Mouse (Mus musculus): ENCODE measurements around the gene Gm49320. TPM values are rescaled to one million over a fixed set of nuclear protein-coding genes. Genes with fewer than 3 reads are reported as not detected.

Gene Gm49320
- 1 to 10 TPM; 1.0 to 7.5 (median 3.6) TPM for total RNA-seq (2022)

- peak; percentile 100 for DNase-seq
Measured at GRCm38 (mm10) chr8:4238434-4239192, at the start of gene Gm49320, which contains the start of gene Map2k7. TSS of gene Gm49320 (plus strand) at chr8:4238865. TSS of gene Map2k7 (plus strand) at chr8:4238740.

- DNase-seq: no peak
Measured at GRCm38 (mm10) chr8:4189031-4189722, 49.5 kb upstream of the Gm49320 start.

- no peak for DNase-seq
Measured at GRCm38 (mm10) chr8:4192305-4192704, 46.4 kb upstream of the Gm49320 start.

GRCm38 (mm10) chr8:4192807-4193587 is 45.7 kb upstream of the Gm49320 start:
- peak; percentile 79 for DNase-seq

GRCm38 (mm10) chr8:4193588-4193894 is 45.1 kb upstream of the Gm49320 start:
- DNase-seq: no peak

- DNase-seq: no peak
Measured at GRCm38 (mm10) chr8:4201321-4201720, 37.3 kb upstream of the Gm49320 start.

GRCm38 (mm10) chr8:4205246-4206123 is 33.2 kb upstream of the Gm49320 start:
- DNase-seq: no peak

GRCm38 (mm10) chr8:4206182-4207015 is 32.3 kb upstream of the Gm49320 start:
- no peak for DNase-seq

- DNase-seq: no peak
Measured at GRCm38 (mm10) chr8:4207016-4207350, 31.7 kb upstream of the Gm49320 start.

GRCm38 (mm10) chr8:4211097-4211496 is 27.6 kb upstream of the Gm49320 start:
- no peak for DNase-seq

- DNase-seq: no peak
Measured at GRCm38 (mm10) chr8:4212809-4213209, 25.9 kb upstream of the Gm49320 start.

- DNase-seq: peak; percentile 85
Measured at GRCm38 (mm10) chr8:4213210-4214005, 25.3 kb upstream of the Gm49320 start.

- peak; percentile 88 for DNase-seq
Measured at GRCm38 (mm10) chr8:4214006-4214980, 24.4 kb upstream of the Gm49320 start.

GRCm38 (mm10) chr8:4216296-4216695 is 22.4 kb upstream of the Gm49320 start:
- no peak for DNase-seq

GRCm38 (mm10) chr8:4216791-4217621 is 21.7 kb upstream of the Gm49320 start, which contains the start of gene Prr36:
TSS of gene Prr36 (minus strand) at chr8:4217459.
- no peak for DNase-seq

GRCm38 (mm10) chr8:4219617-4220016 is 19.0 kb upstream of the Gm49320 start:
- no peak for DNase-seq

- no peak for DNase-seq
Measured at GRCm38 (mm10) chr8:4222059-4222458, 16.6 kb upstream of the Gm49320 start.

- no peak for DNase-seq
Measured at GRCm38 (mm10) chr8:4226323-4226722, 12.3 kb upstream of the Gm49320 start.

Data from adrenal gland, adult 8-10 months (tissue).